Mouse (Mus musculus): ENCODE results near the gene Appl1. TPM values are rescaled to one million over a fixed set of nuclear protein-coding genes. Genes with fewer than 3 reads are reported as not detected.
"Not testable (repeated sequence)": the region's sequence is repeated elsewhere in the genome, so short reads cannot be mapped to it uniquely, and the experiment has no call there.

Appl1 gene
- polyA plus RNA-seq, 1 experiment from 2014 or later: 62.2 TPM

- no peak for DNase-seq (ENCODE audit: low spot score)
Observed at GRCm38 (mm10) chr14:26969164-26969563, 1.9 kb downstream of the Appl1 start.

- no peak for DNase-seq (ENCODE audit: low spot score)
Observed at GRCm38 (mm10) chr14:26960518-26960917, 10.5 kb downstream of the Appl1 start.

GRCm38 (mm10) chr14:26956139-26956538 lies 14.9 kb downstream of the Appl1 start:
- DNase-seq (ENCODE audit: low spot score): not testable (repeated sequence)

DNA sequence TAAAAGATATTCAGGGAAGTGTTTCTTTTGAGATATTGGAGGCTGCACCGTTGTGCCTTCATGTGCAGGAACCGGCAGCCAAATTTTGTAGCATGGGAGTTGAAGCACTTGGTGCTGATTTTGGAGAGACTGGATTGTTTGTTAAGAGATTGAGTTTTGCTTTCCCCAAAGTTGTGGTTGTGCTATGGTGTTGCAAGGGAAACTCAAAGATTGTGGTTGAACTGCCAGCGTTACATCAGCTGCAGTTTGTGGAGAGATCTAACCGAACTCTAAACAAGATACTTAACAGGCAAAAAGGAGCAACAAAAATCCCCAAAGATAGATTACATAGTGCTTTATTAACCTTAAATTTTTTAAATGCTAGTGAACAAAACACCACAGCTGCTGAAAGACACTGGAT lies 35.5 kb downstream of the Appl1 start:
- no peak for DNase-seq (ENCODE audit: low spot score)

GRCm38 (mm10) chr14:26934891-26935290 lies 36.1 kb downstream of the Appl1 start:
- peak; percentile 10 for DNase-seq (ENCODE audit: low spot score)

- no peak for DNase-seq (ENCODE audit: low spot score)
Observed at GRCm38 (mm10) chr14:26923702-26924421, 47.2 kb downstream of the Appl1 start.

DNA sequence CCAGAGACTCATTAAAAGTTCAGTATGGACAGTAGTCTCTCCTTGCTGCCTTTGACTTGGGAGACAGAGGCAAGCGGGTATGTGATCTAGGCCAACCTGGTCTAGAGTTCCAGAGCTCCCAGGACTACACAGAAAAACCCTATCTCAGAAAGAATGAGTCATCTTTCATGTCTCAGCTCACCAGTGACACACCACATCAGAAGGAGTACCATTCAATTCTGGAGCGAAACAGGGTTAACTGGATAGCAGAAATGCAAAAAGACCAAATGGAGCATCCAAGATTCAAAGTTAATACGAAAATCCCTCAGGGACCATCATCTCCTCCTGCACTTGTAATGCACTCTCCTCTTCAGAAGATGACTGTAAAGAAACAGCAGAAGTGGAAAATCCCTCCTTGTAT lies 51.7 kb downstream of the Appl1 start:
- DNase-seq (ENCODE audit: low spot score): no peak

GRCm38 (mm10) chr14:26913681-26914268 lies 57.3 kb downstream of the Appl1 start:
- DNase-seq (ENCODE audit: low spot score): no peak

GRCm38 (mm10) chr14:26911826-26912225 lies 59.2 kb downstream of the Appl1 start:
- no peak for DNase-seq (ENCODE audit: low spot score)

- no peak for DNase-seq (ENCODE audit: low spot score)
Observed at GRCm38 (mm10) chr14:26911201-26911600, 59.8 kb downstream of the Appl1 start.

GRCm38 (mm10) chr14:26910461-26910860 lies 60.6 kb downstream of the Appl1 start:
- DNase-seq (ENCODE audit: low spot score): not testable (repeated sequence)

- DNase-seq (ENCODE audit: low spot score): no peak
Observed at GRCm38 (mm10) chr14:26907401-26907800, 63.6 kb downstream of the Appl1 start.

GRCm38 (mm10) chr14:26900893-26901292 lies 70.1 kb downstream of the Appl1 start:
- no peak for DNase-seq (ENCODE audit: low spot score)

GRCm38 (mm10) chr14:26899490-26899889 lies 71.5 kb downstream of the Appl1 start:
- no peak for DNase-seq (ENCODE audit: low spot score)

DNA sequence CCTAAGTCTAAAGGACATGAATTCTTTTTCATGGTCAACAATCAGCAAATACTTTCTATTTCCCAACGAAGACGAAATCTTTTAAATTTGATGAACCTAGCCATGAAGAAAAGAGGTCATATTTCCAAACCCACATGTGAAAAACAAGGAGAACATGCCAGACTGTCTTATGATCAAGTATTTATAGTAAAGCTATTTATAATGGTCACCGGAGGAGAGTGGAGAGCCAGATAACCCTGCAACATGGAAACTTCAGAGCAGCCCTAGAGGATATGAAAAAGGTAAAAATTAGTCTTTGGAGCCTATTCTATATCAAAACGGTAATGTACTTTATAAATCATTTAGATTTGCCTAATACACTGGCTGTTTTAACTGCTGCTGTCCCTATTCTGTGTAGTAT lies 76.6 kb downstream of the Appl1 start, which contains the start of gene Asb14:
TSS of gene Asb14 (plus strand) at position 166 of the 400 bp plus-strand sequence.
- no peak for DNase-seq (ENCODE audit: low spot score)

- no peak for DNase-seq (ENCODE audit: low spot score)
Observed at GRCm38 (mm10) chr14:26890777-26891176, 80.3 kb downstream of the Appl1 start.

- DNase-seq (ENCODE audit: low spot score): no peak
Observed at GRCm38 (mm10) chr14:26887244-26887643, 83.8 kb downstream of the Appl1 start.

DNA sequence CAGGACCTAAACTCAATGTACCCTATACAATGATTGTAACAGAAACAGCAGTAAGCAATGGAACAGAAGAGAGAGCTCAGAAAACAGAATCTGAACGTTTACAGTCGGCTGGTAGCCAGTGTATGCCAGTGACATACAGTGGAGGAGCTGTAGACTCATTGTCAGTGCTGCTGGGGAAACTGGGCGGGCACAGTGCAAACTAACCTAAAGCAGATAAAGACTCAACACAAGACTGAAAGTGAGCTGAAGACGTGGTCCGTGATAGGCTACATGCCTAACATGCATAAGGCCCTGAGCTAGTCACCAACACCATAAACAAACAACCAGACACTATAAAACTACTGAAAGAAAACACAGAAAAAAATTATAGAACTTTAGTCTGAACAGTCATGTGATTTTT lies 89.3 kb downstream of the Appl1 start:
- no peak for DNase-seq (ENCODE audit: low spot score)

DNA sequence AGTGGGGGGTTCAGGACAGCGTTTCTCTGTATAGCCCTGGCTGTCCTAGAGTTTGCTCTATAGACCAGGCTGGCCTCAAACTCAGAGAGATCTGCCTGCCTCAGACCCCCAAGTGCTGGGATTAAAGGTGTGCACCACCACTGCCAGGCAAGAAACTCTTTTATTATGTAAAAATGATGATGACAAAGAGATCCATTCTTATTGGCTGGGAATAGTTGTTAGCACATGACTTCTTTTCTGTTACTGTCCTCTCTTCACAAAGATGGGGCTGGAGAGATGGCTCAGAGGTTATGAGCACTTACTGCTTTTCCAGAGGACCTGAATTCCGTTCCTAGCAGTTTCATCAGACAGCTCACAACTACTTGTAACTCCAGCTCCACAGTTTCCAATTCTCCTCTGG lies 91.1 kb downstream of the Appl1 start:
- DNase-seq (ENCODE audit: low spot score): no peak

DNA sequence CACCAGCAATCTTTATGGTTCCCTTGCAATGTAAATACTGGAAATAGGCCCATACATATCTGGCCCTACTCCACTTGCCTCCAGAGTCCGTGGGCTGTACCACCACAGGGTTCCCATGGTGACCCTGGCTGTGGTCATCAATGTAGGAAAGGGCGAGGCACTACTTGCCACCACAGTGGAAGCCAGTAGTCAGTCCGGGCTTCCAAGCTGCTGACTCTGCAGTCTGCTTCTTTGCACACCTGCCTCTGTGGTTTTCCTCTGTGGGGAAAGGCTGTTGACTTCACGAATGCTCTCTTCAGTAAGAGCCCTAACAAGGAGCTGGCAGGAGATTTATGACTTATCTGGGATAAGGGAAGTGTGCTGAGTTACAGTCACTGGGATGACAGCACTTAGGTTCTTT lies 92.3 kb downstream of the Appl1 start:
- peak; percentile 65 for DNase-seq (ENCODE audit: low spot score)
